Mouse (Mus musculus) midbrain, embryonic 10.5 days (tissue): ENCODE measurements around the gene Gm5134. TPM values are rescaled to one million over a fixed set of nuclear protein-coding genes. Genes with fewer than 3 reads are reported as not detected.

Experiments used
- DNase-seq: peaks from one replicate; pipeline ENCODE4 v3.0.0-alpha.2; 2017; ENCODE audit warnings: low spot score
- H3K27ac ChIP-seq: fragments of 300-500 bp; sonication (generic); replicated peaks from 2 replicates; pipeline ENCODE4 v1.5.1; 2016; ENCODE audit warnings: mild to moderate bottlenecking
- H3K27me3 ChIP-seq: fragments of 300-500 bp; sonication (generic); 2 replicates; pipeline ENCODE4 v1.6.1; 2016; ENCODE audit warnings: low read depth, mild to moderate bottlenecking; ENCODE audit not compliant: poor library complexity, severe bottlenecking
- H3K36me3 ChIP-seq: fragments of 300-500 bp; sonication (generic); 2 replicates; pipeline ENCODE4 v1.6.1; 2016; ENCODE audit warnings: mild to moderate bottlenecking, moderate library complexity
- H3K4me1 ChIP-seq: fragments of 300-500 bp; sonication (generic); 2 replicates; pipeline ENCODE4 v1.6.1; 2016
- H3K4me3 ChIP-seq: fragments of 300-500 bp; sonication (generic); 2 replicates; pipeline ENCODE4 v1.5.1; 2016; ENCODE audit warnings: mild to moderate bottlenecking, moderate library complexity
- H3K9me3 ChIP-seq: fragments of 300-500 bp; sonication (generic); replicated peaks from 2 replicates; pipeline ENCODE4 v1.6.1; 2016; ENCODE audit warnings: mild to moderate bottlenecking
- WGBS: fragments of 180-500 bp; shearing (Covaris S2); methylation state at CpG from one replicate; pipeline ENCODE4 v1.1.7; 2016; 5-methylcytosine and 5-hydroxymethylcytosine counted together
- polyA plus RNA-seq: library from polyadenylated mRNA; unstranded; fragments of >200 nt; fragmentation: Nextera tagmentation; extraction: Ambion mirVana; gene quantifications from 2 replicates; pipeline ENCODE4 v1.2.1, GENCODE M21; 2016

The Gm5134 gene
- polyA plus RNA-seq, 1 experiment from 2014 or later = 0.09 TPM

GRCm38 (mm10) chr10:76012922-76013321 lies 58.6 kb downstream of the Gm5134 start:
- no peak overlapping the region for H3K4me3 ChIP-seq
- H3K27ac ChIP-seq = no peak overlapping the region
- no peaks in the 10 kb centered on the region for H3K27me3 ChIP-seq
- no peak for DNase-seq
- H3K9me3 ChIP-seq = no peaks in the 10 kb centered on the region
- no peaks in the 10 kb centered on the region for H3K4me1 ChIP-seq
- H3K36me3 ChIP-seq = no peaks in the 10 kb centered on the region
- 88% methylated on average over 6 of the region's 6 CpGs for WGBS

- Histone ChIP-seq H3K4me1 (no peaks in the 10 kb centered on the region), H3K27ac (no peak overlapping the region), H3K36me3 (no peaks in the 10 kb centered on the region), H3K4me3 (no peak overlapping the region), H3K27me3 (no peaks in the 10 kb centered on the region), H3K9me3 (no peaks in the 10 kb centered on the region)
- no peak for DNase-seq
- WGBS = 90% methylated on average over 3 of the region's 3 CpGs
Measured at GRCm38 (mm10) chr10:76016886-76017285, 62.6 kb downstream of the Gm5134 start.

- Histone ChIP-seq H3K9me3 (0 out of 2 replicates have a peak, but pooled peaks cover 14% of the 10 kb centered on the region), H3K4me3 (no peak overlapping the region), H3K27me3 (no peaks in the 10 kb centered on the region), H3K4me1 (no peaks in the 10 kb centered on the region), H3K36me3 (no peaks in the 10 kb centered on the region), H3K27ac (no peak overlapping the region)
- 81% methylated on average over 3 of the region's 3 CpGs for WGBS
- no peak for DNase-seq
Measured at GRCm38 (mm10) chr10:76021728-76022127, 67.4 kb downstream of the Gm5134 start.

DNA sequence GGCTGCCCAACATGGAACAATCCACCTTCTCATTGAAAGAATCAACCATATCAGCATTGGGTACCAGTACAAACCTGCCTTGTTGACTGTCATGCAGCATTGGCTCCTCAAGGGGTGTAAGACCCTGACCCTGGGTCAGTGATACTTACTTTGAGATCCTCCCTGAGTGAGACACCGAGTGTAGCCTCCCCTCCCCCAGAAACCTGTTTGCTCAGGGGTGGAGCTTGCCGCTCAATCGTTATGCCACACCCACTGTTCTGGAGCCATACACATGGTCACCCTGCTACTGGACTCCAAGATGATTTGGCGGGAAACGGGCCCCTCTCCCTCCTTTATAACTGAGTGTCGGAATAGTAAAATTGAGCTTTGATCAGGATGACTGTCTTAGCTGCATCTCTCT lies 69.6 kb downstream of the Gm5134 start:
- Histone ChIP-seq H3K4me1 (peaks cover 9% of the 10 kb centered on the region), H3K36me3 (no peaks in the 10 kb centered on the region), H3K9me3 (0 out of 2 replicates have a peak, but pooled peaks cover 14% of the 10 kb centered on the region), H3K27me3 (no peaks in the 10 kb centered on the region), H3K4me3 (no peak overlapping the region), H3K27ac (no peak overlapping the region)
- 90% methylated on average over 6 of the region's 6 CpGs for WGBS
- no peak for DNase-seq

GRCm38 (mm10) chr10:76025470-76026190 lies 71.3 kb downstream of the Gm5134 start:
- H3K36me3 ChIP-seq = no peaks in the 10 kb centered on the region
- 91% methylated on average over 10 of the region's 10 CpGs for WGBS
- no peak for DNase-seq
- H3K27ac ChIP-seq = no peak overlapping the region
- H3K9me3 ChIP-seq = 0 out of 2 replicates have a peak, but pooled peaks cover 14% of the 10 kb centered on the region
- peaks cover 9% of the 10 kb centered on the region for H3K4me1 ChIP-seq
- H3K27me3 ChIP-seq = no peaks in the 10 kb centered on the region
- H3K4me3 ChIP-seq = no peak overlapping the region

- no peak overlapping the region for H3K27ac ChIP-seq
- 70% methylated on average over 12 of the region's 12 CpGs for WGBS
- no peaks in the 10 kb centered on the region for H3K27me3 ChIP-seq
- H3K9me3 ChIP-seq = 0 out of 2 replicates have a peak, but pooled peaks cover 14% of the 10 kb centered on the region
- DNase-seq = no peak
- H3K4me3 ChIP-seq = no peak overlapping the region
- peaks cover 14% of the 10 kb centered on the region for H3K4me1 ChIP-seq
- no peaks in the 10 kb centered on the region for H3K36me3 ChIP-seq
Measured at GRCm38 (mm10) chr10:76027127-76028015, 73.1 kb downstream of the Gm5134 start.

- Histone ChIP-seq H3K4me3 (no peak overlapping the region), H3K9me3 (0 out of 2 replicates have a peak, but pooled peaks cover 14% of the 10 kb centered on the region), H3K4me1 (peaks cover 14% of the 10 kb centered on the region), H3K27me3 (no peaks in the 10 kb centered on the region), H3K27ac (no peak overlapping the region), H3K36me3 (no peaks in the 10 kb centered on the region)
- no peak for DNase-seq
- 22% methylated on average over 4 of the region's 4 CpGs for WGBS
Measured at GRCm38 (mm10) chr10:76028016-76028366, 73.7 kb downstream of the Gm5134 start.

- DNase-seq = no peak
- H3K4me1 ChIP-seq = peaks cover 18% of the 10 kb centered on the region
- 0 out of 2 replicates have a peak, but pooled peaks cover 14% of the 10 kb centered on the region for H3K9me3 ChIP-seq
- H3K36me3 ChIP-seq = no peaks in the 10 kb centered on the region
- no peak overlapping the region for H3K4me3 ChIP-seq
- H3K27me3 ChIP-seq = no peaks in the 10 kb centered on the region
- no peak overlapping the region for H3K27ac ChIP-seq
- WGBS = 74% methylated on average over 9 of the region's 9 CpGs
Measured at GRCm38 (mm10) chr10:76028396-76028795, 74.1 kb downstream of the Gm5134 start.

DNA sequence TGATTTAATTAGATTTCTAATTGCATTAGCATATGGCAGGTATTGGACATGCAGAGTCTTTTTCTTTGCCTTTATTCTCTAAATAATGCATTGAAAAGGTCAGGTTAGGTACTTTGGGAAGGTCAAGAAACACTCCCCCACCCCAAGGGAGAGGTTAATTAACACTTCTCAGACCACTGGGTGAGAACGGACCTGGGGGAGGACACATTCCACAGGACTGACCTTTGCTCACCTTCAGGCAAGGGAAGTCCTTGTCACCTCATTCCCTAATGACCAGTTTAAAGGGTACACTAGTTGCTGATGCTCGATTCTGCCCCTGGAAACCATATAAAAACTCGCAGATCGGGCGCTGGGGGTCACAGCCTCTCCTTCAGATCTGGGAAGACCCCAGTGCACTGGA lies 75.0 kb downstream of the Gm5134 start:
- H3K36me3 ChIP-seq = peaks cover 8% of the 10 kb centered on the region
- H3K4me3 ChIP-seq = no peak overlapping the region
- H3K4me1 ChIP-seq = peaks cover 22% of the 10 kb centered on the region
- no peak overlapping the region for H3K27ac ChIP-seq
- DNase-seq = no peak
- 66% methylated on average over 5 of the region's 5 CpGs for WGBS
- H3K27me3 ChIP-seq = no peaks in the 10 kb centered on the region
- H3K9me3 ChIP-seq = 0 out of 2 replicates have a peak, but pooled peaks cover 10% of the 10 kb centered on the region

GRCm38 (mm10) chr10:76030496-76030895 lies 76.2 kb downstream of the Gm5134 start:
- no peak overlapping the region for H3K27ac ChIP-seq
- H3K4me3 ChIP-seq = no peak overlapping the region
- H3K9me3 ChIP-seq = no peaks in the 10 kb centered on the region
- H3K36me3 ChIP-seq = peaks cover 20% of the 10 kb centered on the region
- H3K27me3 ChIP-seq = no peaks in the 10 kb centered on the region
- 56% methylated on average over 5 of the region's 5 CpGs for WGBS
- DNase-seq = no peak
- H3K4me1 ChIP-seq = peaks cover 22% of the 10 kb centered on the region

DNA sequence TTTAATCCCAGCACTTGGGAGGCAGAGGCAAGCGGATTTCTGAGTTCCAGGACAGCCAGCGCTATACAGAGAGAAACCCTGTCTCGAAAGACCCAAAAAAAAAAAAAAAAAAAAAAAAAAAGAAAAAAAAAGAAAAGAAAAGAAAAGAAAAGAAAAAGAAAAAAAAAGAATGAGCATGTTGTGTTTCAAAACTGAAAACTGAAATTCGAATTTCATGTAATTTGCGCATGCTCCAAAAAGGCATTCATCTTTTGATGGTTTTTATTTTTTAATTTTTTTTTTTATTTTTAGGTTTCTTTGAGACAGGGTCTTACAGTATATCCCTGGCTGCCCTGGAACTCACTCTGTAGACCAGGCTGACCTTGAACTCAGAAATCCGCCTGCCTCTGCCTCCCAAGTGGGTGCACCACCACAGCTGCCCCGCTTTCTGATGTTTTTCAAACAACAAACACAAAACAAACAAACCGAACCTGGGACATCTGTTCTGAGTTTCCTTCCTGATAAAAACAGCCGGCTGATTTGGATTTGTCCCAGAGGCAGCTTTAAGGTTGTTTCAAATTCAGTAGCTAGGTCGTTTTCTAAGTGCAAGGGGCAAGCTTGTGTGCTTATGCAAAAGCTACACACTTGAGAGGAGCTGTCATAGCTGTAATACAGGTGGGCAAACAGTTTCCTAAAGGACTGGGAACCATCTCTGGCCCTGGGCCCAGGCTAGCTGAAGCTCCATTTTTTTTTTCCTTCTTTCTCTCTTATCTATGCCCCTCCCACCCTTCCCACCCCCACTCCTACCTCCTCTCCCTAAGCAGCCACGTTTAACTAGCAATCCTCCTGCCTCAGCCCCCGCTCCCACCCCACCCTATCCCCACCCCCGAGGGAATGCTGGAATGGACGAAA lies 77.4 kb downstream of the Gm5134 start:
- Histone ChIP-seq H3K4me3 (peak overlapping the region; percentile 93), H3K27ac (peak overlapping the region; percentile 98), H3K36me3 (peaks cover 31% of the 10 kb centered on the region), H3K27me3 (no peaks in the 10 kb centered on the region), H3K9me3 (no peaks in the 10 kb centered on the region), H3K4me1 (peaks cover 22% of the 10 kb centered on the region)
- DNase-seq = no peak
- 55% methylated on average over 14 of the region's 14 CpGs for WGBS

DNA sequence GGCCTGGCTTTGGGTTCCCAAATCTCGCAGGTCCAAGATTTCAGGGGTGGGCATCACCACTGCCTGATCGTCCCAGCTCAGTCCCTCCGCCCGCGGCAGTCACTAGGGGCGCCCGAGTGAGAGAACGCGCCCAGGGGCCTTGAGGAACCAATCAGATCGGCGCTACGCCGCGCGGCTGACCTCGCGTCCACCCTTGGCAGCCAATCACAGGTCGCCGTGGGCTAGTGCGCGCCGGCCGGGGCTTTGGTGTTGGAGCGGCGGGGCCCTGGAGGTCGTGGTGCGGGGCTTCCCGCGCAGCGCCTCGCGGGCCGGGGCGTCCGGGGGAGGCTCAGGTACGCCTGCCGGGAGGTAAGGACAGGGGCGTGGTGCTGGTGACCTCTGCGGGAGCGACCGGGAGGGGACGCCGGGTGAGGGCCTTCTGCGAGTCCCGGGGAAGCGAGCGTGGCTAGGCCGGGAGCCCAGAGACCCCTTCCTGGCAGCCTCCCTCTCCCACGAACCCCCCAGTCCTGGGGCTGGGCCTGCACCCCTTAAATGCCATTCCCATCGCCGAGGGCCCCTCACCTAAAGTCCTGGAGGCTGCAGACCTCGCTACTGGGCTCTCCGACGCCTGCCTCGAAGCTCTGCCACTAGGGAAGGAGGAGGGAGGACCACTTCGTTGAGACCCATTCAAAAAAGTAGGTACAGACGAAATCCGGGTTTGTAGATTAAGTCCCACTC lies 78.2 kb downstream of the Gm5134 start, which contains the start of gene Zfp280b:
Gene Zfp280b, plus strand, starts transcription at position 249 of the 717 bp plus-strand sequence.
- under 1% methylated on average over 58 of the region's 58 CpGs for WGBS
- peak; percentile 97 for DNase-seq
- H3K36me3 ChIP-seq = peaks cover 39% of the 10 kb centered on the region
- no peaks in the 10 kb centered on the region for H3K27me3 ChIP-seq
- H3K4me1 ChIP-seq = peaks cover 22% of the 10 kb centered on the region
- no peaks in the 10 kb centered on the region; the same call in 1 of the 2 replicates for H3K9me3 ChIP-seq
- peak within 1 kb of the TSS; percentile 93 for H3K4me3 ChIP-seq
- peak within 1 kb of the TSS; percentile 98 for H3K27ac ChIP-seq
